Mouse (Mus musculus) brain, embryonic 14.5 days (tissue): ENCODE measurements around the gene Afmid.

Source experiments
- CTCF ChIP-seq: fragments of 200-500 bp; IDR thresholded peaks from 2 replicates; pipeline ENCODE4 v1.5.1; 2012; ENCODE audit warnings: inconsistent platforms, mild to moderate bottlenecking, moderate library complexity, borderline replicate concordance; ENCODE audit not compliant: insufficient read depth, insufficient read length; ENCODE audit errors: extremely low read depth
- POLR2A ChIP-seq: fragments of 200-500 bp; IDR thresholded peaks from 2 replicates; pipeline ENCODE4 v1.6.1; 2012; ENCODE audit warnings: mild to moderate bottlenecking, inconsistent platforms, borderline replicate concordance; ENCODE audit not compliant: poor library complexity, insufficient read depth, insufficient read length, severe bottlenecking; ENCODE audit errors: extremely low read depth

GRCm38 (mm10) chr11:117860601-117861000 lies 34.9 kb downstream of the Afmid start, which contains the start of gene Tmem235:
- TF ChIP-seq CTCF (no peak), POLR2A (no peak)
